Mouse (Mus musculus): Measurements from ENCODE around the gene Odf3l2. TPM values are rescaled to one million over a fixed set of nuclear protein-coding genes. Genes with fewer than 3 reads are reported as not detected.

The Odf3l2 gene
- polyA plus RNA-seq, 1 experiment, result not detected

DNA sequence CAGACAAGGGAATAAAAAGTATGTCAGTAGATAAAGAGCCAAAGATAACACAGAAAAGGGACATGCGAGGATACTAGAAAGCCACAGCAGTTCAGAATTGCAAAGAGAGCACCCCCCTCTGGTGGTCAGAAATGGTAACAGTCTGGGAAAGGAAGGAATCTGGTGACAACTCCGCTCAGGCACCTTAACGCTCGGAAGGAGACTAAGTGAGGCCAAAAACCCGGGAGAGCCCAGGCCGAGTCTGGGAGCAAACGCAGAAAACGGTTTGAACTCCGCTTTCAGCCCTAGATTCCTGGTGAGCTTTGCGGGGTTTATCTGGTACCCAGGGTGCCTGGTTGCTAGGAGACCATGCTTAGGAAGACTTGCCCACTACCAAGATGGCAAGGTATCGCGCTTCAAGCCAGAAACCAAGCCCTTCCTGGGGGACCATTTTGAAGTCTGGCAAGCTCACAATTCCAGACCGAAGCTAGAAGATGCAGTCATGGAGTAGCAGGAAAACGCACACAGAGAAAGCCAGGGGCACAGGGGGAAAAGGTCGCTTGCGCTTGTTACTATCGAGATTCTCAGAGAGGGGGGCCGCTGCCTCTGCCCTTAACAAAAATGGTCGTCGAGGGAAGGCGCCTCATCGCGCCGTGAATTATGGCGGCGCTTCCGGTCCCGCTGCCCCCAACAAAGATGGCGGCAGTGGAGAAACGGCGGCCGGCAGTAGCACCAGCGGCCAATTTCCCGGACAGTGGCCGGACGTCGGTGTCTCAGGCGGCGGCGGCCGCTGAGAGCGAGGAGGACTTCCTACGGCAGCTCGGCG is 23.4 kb upstream of the Odf3l2 start, which contains the start of gene Tpgs1:
TSS of gene Tpgs1 (plus strand) at position 599 of the 805 bp plus-strand sequence.
- H3K27me3 ChIP-seq (ENCODE audit: control insufficient read depth, insufficient read depth, low read length, poor library complexity, severe bottlenecking), result no peaks in the 10 kb centered on the region
- peaks cover 4% of the 10 kb centered on the region for H3K4me1 ChIP-seq (ENCODE audit: control insufficient read depth, insufficient read depth, low read length)
- peak within 1 kb of the TSS; percentile 90 for H3K9ac ChIP-seq (ENCODE audit: low read depth, poor library complexity, severe bottlenecking)
- H3K4me3 ChIP-seq (ENCODE audit: low read depth, low read length), result peak within 1 kb of the TSS; percentile 96
- H3K27ac ChIP-seq (ENCODE audit: insufficient read depth, low read length), result peak within 1 kb of the TSS; percentile 68
- no peaks in the 10 kb centered on the region for H3K9me3 ChIP-seq (replicated peaks; ENCODE audit: control insufficient read depth, insufficient read depth, low read length, poor library complexity, severe bottlenecking)
- TF ChIP-seq EP300 (IDR thresholded peaks at IDR 0.05; ENCODE audit: insufficient read depth, low read depth, low read length), result no peak
- no peak for TF ChIP-seq POLR2A (IDR thresholded peaks at IDR 0.05; ENCODE audit: insufficient read depth, low read length)
- peak; percentile 35 for TF ChIP-seq CTCF (IDR thresholded peaks at IDR 0.05; ENCODE audit: low read depth, low read length)
- no peaks in the 10 kb centered on the region for H3K36me3 ChIP-seq (ENCODE audit: control insufficient read depth, insufficient read depth, low read length, poor library complexity, severe bottlenecking)

DNA sequence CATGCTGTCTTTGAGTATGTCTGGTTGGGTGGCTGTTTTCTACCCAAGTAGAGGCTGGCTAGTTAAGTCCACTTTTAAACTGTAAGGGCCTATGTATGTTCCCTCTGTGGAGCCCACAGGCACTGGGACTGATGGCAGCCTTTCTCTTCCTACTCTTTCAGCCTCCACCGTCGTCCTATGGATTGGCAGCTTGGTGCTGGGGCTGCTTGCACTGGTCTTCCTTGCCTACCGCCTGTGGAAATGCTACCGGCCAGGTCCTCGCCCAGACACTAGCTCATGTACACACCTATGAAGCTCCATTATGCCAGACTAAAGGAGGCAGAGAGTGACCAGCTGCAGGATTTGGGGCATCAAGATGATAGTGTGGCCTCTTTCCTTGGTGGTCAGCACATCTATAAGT is 22.5 kb upstream of the Odf3l2 start:
- no peaks in the 10 kb centered on the region for H3K36me3 ChIP-seq (ENCODE audit: control insufficient read depth, insufficient read depth, low read length, poor library complexity, severe bottlenecking)
- peaks cover 3% of the 10 kb centered on the region for H3K4me1 ChIP-seq (ENCODE audit: control insufficient read depth, insufficient read depth, low read length)
- H3K9me3 ChIP-seq (replicated peaks; ENCODE audit: control insufficient read depth, insufficient read depth, low read length, poor library complexity, severe bottlenecking), result no peaks in the 10 kb centered on the region
- no peaks in the 10 kb centered on the region for H3K27me3 ChIP-seq (ENCODE audit: control insufficient read depth, insufficient read depth, low read length, poor library complexity, severe bottlenecking)
- H3K4me3 ChIP-seq (ENCODE audit: low read depth, low read length), result no peak overlapping the region
- TF ChIP-seq EP300 (IDR thresholded peaks at IDR 0.05; ENCODE audit: insufficient read depth, low read depth, low read length) (no peak), POLR2A (IDR thresholded peaks at IDR 0.05; ENCODE audit: insufficient read depth, low read length) (no peak), CTCF (IDR thresholded peaks at IDR 0.05; ENCODE audit: low read depth, low read length) (no peak)
- H3K27ac ChIP-seq (ENCODE audit: insufficient read depth, low read length), result no peak overlapping the region
- no peak overlapping the region for H3K9ac ChIP-seq (ENCODE audit: low read depth, poor library complexity, severe bottlenecking)

- Histone ChIP-seq H3K9ac (ENCODE audit: low read depth, poor library complexity, severe bottlenecking) (no peak overlapping the region), H3K4me3 (ENCODE audit: low read depth, low read length) (no peak overlapping the region), H3K27ac (ENCODE audit: insufficient read depth, low read length) (no peak overlapping the region), H3K9me3 (replicated peaks; ENCODE audit: control insufficient read depth, insufficient read depth, low read length, poor library complexity, severe bottlenecking) (no peaks in the 10 kb centered on the region), H3K4me1 (ENCODE audit: control insufficient read depth, insufficient read depth, low read length) (peaks cover 4% of the 10 kb centered on the region), H3K36me3 (ENCODE audit: control insufficient read depth, insufficient read depth, low read length, poor library complexity, severe bottlenecking) (no peaks in the 10 kb centered on the region), H3K27me3 (ENCODE audit: control insufficient read depth, insufficient read depth, low read length, poor library complexity, severe bottlenecking) (no peaks in the 10 kb centered on the region)
- peak; percentile 13 for TF ChIP-seq CTCF (IDR thresholded peaks at IDR 0.05; ENCODE audit: low read depth, low read length)
- no peak for TF ChIP-seq EP300 (IDR thresholded peaks at IDR 0.05; ENCODE audit: insufficient read depth, low read depth, low read length)
Measured at GRCm38 (mm10) chr10:79666493-79666892, 21.0 kb upstream of the Odf3l2 start.

- Histone ChIP-seq H3K4me3 (ENCODE audit: low read depth, low read length) (no peak overlapping the region), H3K27ac (ENCODE audit: insufficient read depth, low read length) (no peak overlapping the region), H3K36me3 (ENCODE audit: control insufficient read depth, insufficient read depth, low read length, poor library complexity, severe bottlenecking) (no peaks in the 10 kb centered on the region), H3K27me3 (ENCODE audit: control insufficient read depth, insufficient read depth, low read length, poor library complexity, severe bottlenecking) (no peaks in the 10 kb centered on the region), H3K4me1 (ENCODE audit: control insufficient read depth, insufficient read depth, low read length) (peaks cover 4% of the 10 kb centered on the region), H3K9me3 (replicated peaks; ENCODE audit: control insufficient read depth, insufficient read depth, low read length, poor library complexity, severe bottlenecking) (no peaks in the 10 kb centered on the region), H3K9ac (ENCODE audit: low read depth, poor library complexity, severe bottlenecking) (no peak overlapping the region)
- no peak for TF ChIP-seq CTCF (IDR thresholded peaks at IDR 0.05; ENCODE audit: low read depth, low read length)
- no peak for TF ChIP-seq POLR2A (IDR thresholded peaks at IDR 0.05; ENCODE audit: insufficient read depth, low read length)
- TF ChIP-seq EP300 (IDR thresholded peaks at IDR 0.05; ENCODE audit: insufficient read depth, low read depth, low read length), result no peak
Measured at GRCm38 (mm10) chr10:79665051-79665450, 19.5 kb upstream of the Odf3l2 start.

GRCm38 (mm10) chr10:79664131-79664665 is 18.7 kb upstream of the Odf3l2 start, which contains the start of gene Madcam1:
Gene Madcam1 (plus strand): TSS chr10:79664559.
- H3K4me1 ChIP-seq (ENCODE audit: control insufficient read depth, insufficient read depth, low read length), result peaks cover 4% of the 10 kb centered on the region
- no peaks in the 10 kb centered on the region for H3K9me3 ChIP-seq (replicated peaks; ENCODE audit: control insufficient read depth, insufficient read depth, low read length, poor library complexity, severe bottlenecking)
- peak within 1 kb of the TSS; percentile 17 for H3K4me3 ChIP-seq (ENCODE audit: low read depth, low read length)
- no peaks in the 10 kb centered on the region for H3K36me3 ChIP-seq (ENCODE audit: control insufficient read depth, insufficient read depth, low read length, poor library complexity, severe bottlenecking)
- TF ChIP-seq CTCF (IDR thresholded peaks at IDR 0.05; ENCODE audit: low read depth, low read length) (peak; percentile 96), POLR2A (IDR thresholded peaks at IDR 0.05; ENCODE audit: insufficient read depth, low read length) (no peak), EP300 (IDR thresholded peaks at IDR 0.05; ENCODE audit: insufficient read depth, low read depth, low read length) (no peak)
- H3K27ac ChIP-seq (ENCODE audit: insufficient read depth, low read length), result no peak within 1 kb of the TSS
- H3K9ac ChIP-seq (ENCODE audit: low read depth, poor library complexity, severe bottlenecking), result no peak within 1 kb of the TSS
- H3K27me3 ChIP-seq (ENCODE audit: control insufficient read depth, insufficient read depth, low read length, poor library complexity, severe bottlenecking), result no peaks in the 10 kb centered on the region

DNA sequence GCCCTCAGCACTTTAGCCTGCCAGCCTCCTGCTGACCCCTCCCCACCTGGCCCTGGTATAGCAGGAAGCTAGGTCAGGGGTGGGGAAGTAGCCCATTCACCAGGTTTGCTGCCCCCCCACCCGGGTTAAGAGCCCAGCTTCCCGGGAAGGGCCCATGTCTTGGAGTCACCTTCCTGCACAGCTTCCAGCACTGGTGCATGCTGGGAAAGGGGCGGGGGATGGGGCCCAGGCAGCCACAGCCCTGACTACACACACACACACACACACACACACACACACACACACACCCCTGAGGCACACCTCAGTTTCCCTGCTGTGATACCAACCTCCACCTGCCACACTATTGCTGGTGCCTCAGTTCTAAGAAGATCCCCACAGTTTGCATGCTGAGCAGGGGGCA is 16.3 kb upstream of the Odf3l2 start:
- 0 out of 2 replicates have a peak, but pooled peaks have one; percentile 33 for TF ChIP-seq EP300 (IDR thresholded peaks at IDR 0.05; ENCODE audit: insufficient read depth, low read depth, low read length)
- TF ChIP-seq CTCF (IDR thresholded peaks at IDR 0.05; ENCODE audit: low read depth, low read length), result no peak
- Histone ChIP-seq H3K4me1 (ENCODE audit: control insufficient read depth, insufficient read depth, low read length) (peaks cover 4% of the 10 kb centered on the region), H3K9ac (ENCODE audit: low read depth, poor library complexity, severe bottlenecking) (no peak overlapping the region), H3K36me3 (ENCODE audit: control insufficient read depth, insufficient read depth, low read length, poor library complexity, severe bottlenecking) (no peaks in the 10 kb centered on the region), H3K4me3 (ENCODE audit: low read depth, low read length) (peak overlapping the region; percentile 38), H3K27ac (ENCODE audit: insufficient read depth, low read length) (peak overlapping the region; percentile 34; the same call in 1 of the 2 replicates), H3K9me3 (replicated peaks; ENCODE audit: control insufficient read depth, insufficient read depth, low read length, poor library complexity, severe bottlenecking) (no peaks in the 10 kb centered on the region), H3K27me3 (ENCODE audit: control insufficient read depth, insufficient read depth, low read length, poor library complexity, severe bottlenecking) (no peaks in the 10 kb centered on the region)

Measured in ES-Bruce4 (cell line).